Mouse (Mus musculus) brain, embryonic 14.5 days (tissue): ENCODE data around the gene Ift57.

ENCODE experiments used
- CTCF ChIP-seq: fragments of 200-500 bp; IDR thresholded peaks from 2 replicates; pipeline ENCODE4 v1.5.1; 2012; ENCODE audit warnings: inconsistent platforms, mild to moderate bottlenecking, moderate library complexity, borderline replicate concordance; ENCODE audit not compliant: insufficient read depth, insufficient read length; ENCODE audit errors: extremely low read depth
- POLR2A ChIP-seq: fragments of 200-500 bp; IDR thresholded peaks from 2 replicates; pipeline ENCODE4 v1.6.1; 2012; ENCODE audit warnings: mild to moderate bottlenecking, inconsistent platforms, borderline replicate concordance; ENCODE audit not compliant: poor library complexity, insufficient read depth, insufficient read length, severe bottlenecking; ENCODE audit errors: extremely low read depth

- TF ChIP-seq POLR2A (no peak), CTCF (no peak)
These were observed 11.2 kb downstream of the Ift57 start for GRCm38 (mm10) chr16:49710188-49710587.
